Mouse (Mus musculus): ENCODE data around the gene Kcnk5. TPM values are rescaled to one million over a fixed set of nuclear protein-coding genes. Genes with fewer than 3 reads are reported as not detected.
A peak's percentile ranks its signal among the peaks of the same experiment; 100 is the strongest.

Kcnk5 gene
- polyA plus RNA-seq, 1 experiment from 2014 or later, result 5.1 TPM

- no peaks in the 10 kb centered on the region for H3K36me3 ChIP-seq (replicated peaks; ENCODE audit: insufficient read depth, low read length)
- no peak overlapping the region for H3K9ac ChIP-seq (replicated peaks)
- ATAC-seq, result no peak
- no peaks in the 10 kb centered on the region for H3K9me3 ChIP-seq (ENCODE audit: low read length)
- H3K4me1 ChIP-seq (ENCODE audit: insufficient read depth), result no peaks in the 10 kb centered on the region
- no peak overlapping the region for H3K4me2 ChIP-seq (ENCODE audit: low read depth, low read length)
- H3K27me3 ChIP-seq (ENCODE audit: insufficient read depth, low read length), result no peaks in the 10 kb centered on the region
- TF ChIP-seq CTCF (IDR thresholded peaks at IDR 0.05; ENCODE audit: low read depth) (no peak), EP300 (IDR thresholded peaks at IDR 0.05; ENCODE audit: low read depth) (no peak)
- WGBS (ENCODE audit: insufficient replicate concordance), result 70% methylated on average over 6 of the region's 6 CpGs
- no peak overlapping the region for H3K27ac ChIP-seq (ENCODE audit: low read depth)
- H3K4me3 ChIP-seq (ENCODE audit: low read depth, low read length), result no peak overlapping the region
- DNase-seq, result no peak
These were observed 66.7 kb downstream of the Kcnk5 start for GRCm38 (mm10) chr14:20114951-20115350.

- WGBS (ENCODE audit: insufficient replicate concordance), result 9% methylated on average over 6 of the region's 6 CpGs
- Histone ChIP-seq H3K4me1 (ENCODE audit: insufficient read depth) (no peaks in the 10 kb centered on the region), H3K4me2 (ENCODE audit: low read depth, low read length) (no peak overlapping the region), H3K27me3 (ENCODE audit: insufficient read depth, low read length) (no peaks in the 10 kb centered on the region), H3K27ac (ENCODE audit: low read depth) (no peak overlapping the region), H3K9me3 (ENCODE audit: low read length) (no peaks in the 10 kb centered on the region), H3K9ac (replicated peaks) (no peak overlapping the region), H3K36me3 (replicated peaks; ENCODE audit: insufficient read depth, low read length) (no peaks in the 10 kb centered on the region), H3K4me3 (ENCODE audit: low read depth, low read length) (no peak overlapping the region)
- peak; percentile 85 for ATAC-seq
- peak; percentile 86 for DNase-seq
- peak; percentile 92 for TF ChIP-seq CTCF (IDR thresholded peaks at IDR 0.05; ENCODE audit: low read depth)
- no peak for TF ChIP-seq EP300 (IDR thresholded peaks at IDR 0.05; ENCODE audit: low read depth)
These were observed 67.6 kb downstream of the Kcnk5 start for GRCm38 (mm10) chr14:20113964-20114363.

GRCm38 (mm10) chr14:20113189-20113961 lies 68.2 kb downstream of the Kcnk5 start:
- Histone ChIP-seq H3K4me2 (ENCODE audit: low read depth, low read length) (no peak overlapping the region), H3K27ac (ENCODE audit: low read depth) (no peak overlapping the region), H3K9me3 (ENCODE audit: low read length) (no peaks in the 10 kb centered on the region), H3K9ac (replicated peaks) (no peak overlapping the region), H3K27me3 (ENCODE audit: insufficient read depth, low read length) (no peaks in the 10 kb centered on the region), H3K4me1 (ENCODE audit: insufficient read depth) (no peaks in the 10 kb centered on the region), H3K4me3 (ENCODE audit: low read depth, low read length) (no peak overlapping the region), H3K36me3 (replicated peaks; ENCODE audit: insufficient read depth, low read length) (no peaks in the 10 kb centered on the region)
- TF ChIP-seq EP300 (IDR thresholded peaks at IDR 0.05; ENCODE audit: low read depth) (no peak), CTCF (IDR thresholded peaks at IDR 0.05; ENCODE audit: low read depth) (no peak)
- WGBS (ENCODE audit: insufficient replicate concordance), result 40% methylated on average over 7 of the region's 7 CpGs
- ATAC-seq (peak; percentile 92), DNase-seq (peak; percentile 25)

GRCm38 (mm10) chr14:20112218-20112617 lies 69.4 kb downstream of the Kcnk5 start:
- DNase-seq (no peak), ATAC-seq (no peak)
- Histone ChIP-seq H3K4me3 (ENCODE audit: low read depth, low read length) (no peak overlapping the region), H3K9me3 (ENCODE audit: low read length) (no peaks in the 10 kb centered on the region), H3K27ac (ENCODE audit: low read depth) (no peak overlapping the region), H3K4me2 (ENCODE audit: low read depth, low read length) (no peak overlapping the region), H3K27me3 (ENCODE audit: insufficient read depth, low read length) (no peaks in the 10 kb centered on the region), H3K36me3 (replicated peaks; ENCODE audit: insufficient read depth, low read length) (no peaks in the 10 kb centered on the region), H3K4me1 (ENCODE audit: insufficient read depth) (no peaks in the 10 kb centered on the region), H3K9ac (replicated peaks) (no peak overlapping the region)
- 65% methylated on average over 3 of the region's 3 CpGs for WGBS (ENCODE audit: insufficient replicate concordance)
- TF ChIP-seq EP300 (IDR thresholded peaks at IDR 0.05; ENCODE audit: low read depth), result no peak
- TF ChIP-seq CTCF (IDR thresholded peaks at IDR 0.05; ENCODE audit: low read depth), result peak; percentile 38

GRCm38 (mm10) chr14:20110945-20111344 lies 70.7 kb downstream of the Kcnk5 start:
- H3K4me2 ChIP-seq (ENCODE audit: low read depth, low read length), result no peak overlapping the region
- WGBS (ENCODE audit: insufficient replicate concordance), result 82% methylated on average over 1 of the region's 1 CpGs
- no peak for TF ChIP-seq EP300 (IDR thresholded peaks at IDR 0.05; ENCODE audit: low read depth)
- no peak overlapping the region for H3K4me3 ChIP-seq (ENCODE audit: low read depth, low read length)
- no peaks in the 10 kb centered on the region for H3K36me3 ChIP-seq (replicated peaks; ENCODE audit: insufficient read depth, low read length)
- no peaks in the 10 kb centered on the region for H3K4me1 ChIP-seq (ENCODE audit: insufficient read depth)
- no peaks in the 10 kb centered on the region for H3K9me3 ChIP-seq (ENCODE audit: low read length)
- H3K27me3 ChIP-seq (ENCODE audit: insufficient read depth, low read length), result no peaks in the 10 kb centered on the region
- ATAC-seq, result no peak
- no peak overlapping the region for H3K9ac ChIP-seq (replicated peaks)
- no peak for DNase-seq
- no peak overlapping the region for H3K27ac ChIP-seq (ENCODE audit: low read depth)

- Histone ChIP-seq H3K36me3 (replicated peaks; ENCODE audit: insufficient read depth, low read length) (no peaks in the 10 kb centered on the region), H3K9me3 (ENCODE audit: low read length) (no peaks in the 10 kb centered on the region), H3K9ac (replicated peaks) (no peak overlapping the region), H3K4me2 (ENCODE audit: low read depth, low read length) (no peak overlapping the region), H3K27ac (ENCODE audit: low read depth) (no peak overlapping the region), H3K4me3 (ENCODE audit: low read depth, low read length) (no peak overlapping the region), H3K27me3 (ENCODE audit: insufficient read depth, low read length) (no peaks in the 10 kb centered on the region), H3K4me1 (ENCODE audit: insufficient read depth) (no peaks in the 10 kb centered on the region)
- ATAC-seq, result no peak
- 48% methylated on average over 6 of the region's 6 CpGs for WGBS (ENCODE audit: insufficient replicate concordance)
- no peak for DNase-seq
- TF ChIP-seq CTCF (IDR thresholded peaks at IDR 0.05; ENCODE audit: low read depth) (no peak), EP300 (IDR thresholded peaks at IDR 0.05; ENCODE audit: low read depth) (no peak)
These were observed 75.3 kb downstream of the Kcnk5 start for GRCm38 (mm10) chr14:20106271-20106670.

All from liver, postnatal 0 days (tissue).